Mouse (Mus musculus) thymus, postnatal 0 days (tissue): Measurements from ENCODE around the gene Shroom3. TPM values are rescaled to one million over a fixed set of nuclear protein-coding genes. Genes with fewer than 3 reads are reported as not detected.

Source experiments
- DNase-seq: peaks from one replicate; pipeline ENCODE4 v3.0.0-alpha.2; 2015; ENCODE audit warnings: low spot score
- polyA plus RNA-seq: library from polyadenylated mRNA; unstranded; fragments of >200 nt; fragmentation: Nextera tagmentation; extraction: Ambion mirVana; gene quantifications from 2 replicates; pipeline ENCODE4 v1.2.1, GENCODE M21; 2015

The Shroom3 gene
- polyA plus RNA-seq, 1 experiment from 2014 or later, result 0.77 TPM

- no peak for DNase-seq
Measured at GRCm38 (mm10) chr5:92796089-92796990, 113.1 kb downstream of the Shroom3 start.

GRCm38 (mm10) chr5:92797981-92798380 is 114.7 kb downstream of the Shroom3 start:
- DNase-seq, result no peak

- DNase-seq, result no peak
Measured at GRCm38 (mm10) chr5:92804379-92804778, 121.1 kb downstream of the Shroom3 start.

GRCm38 (mm10) chr5:92808503-92809415 is 125.5 kb downstream of the Shroom3 start:
- DNase-seq, result no peak

GRCm38 (mm10) chr5:92809416-92809750 is 126.1 kb downstream of the Shroom3 start:
- no peak for DNase-seq

- DNase-seq, result no peak
Measured at GRCm38 (mm10) chr5:92810922-92811533, 127.8 kb downstream of the Shroom3 start.

GRCm38 (mm10) chr5:92811761-92812160 is 128.5 kb downstream of the Shroom3 start:
- no peak for DNase-seq

- no peak for DNase-seq
Measured at GRCm38 (mm10) chr5:92812936-92813335, 129.7 kb downstream of the Shroom3 start.

GRCm38 (mm10) chr5:92813562-92813961 is 130.3 kb downstream of the Shroom3 start:
- no peak for DNase-seq

GRCm38 (mm10) chr5:92814621-92815020 is 131.4 kb downstream of the Shroom3 start:
- no peak for DNase-seq

- no peak for DNase-seq
Measured at GRCm38 (mm10) chr5:92817122-92817822, 134.0 kb downstream of the Shroom3 start.

GRCm38 (mm10) chr5:92821370-92821769 is 138.1 kb downstream of the Shroom3 start:
- DNase-seq, result no peak

- DNase-seq, result no peak
Measured at GRCm38 (mm10) chr5:92823495-92823894, 140.3 kb downstream of the Shroom3 start.

GRCm38 (mm10) chr5:92824304-92825009 is 141.2 kb downstream of the Shroom3 start:
- no peak for DNase-seq

- no peak for DNase-seq
Measured at GRCm38 (mm10) chr5:92830391-92830790, 147.2 kb downstream of the Shroom3 start.

GRCm38 (mm10) chr5:92834513-92834912 is 151.3 kb downstream of the Shroom3 start:
- DNase-seq, result no peak

GRCm38 (mm10) chr5:92837311-92837710 is 154.1 kb downstream of the Shroom3 start:
- DNase-seq, result no peak

- no peak for DNase-seq
Measured at GRCm38 (mm10) chr5:92838351-92838784, 155.1 kb downstream of the Shroom3 start.

GRCm38 (mm10) chr5:92839314-92839713 is 156.1 kb downstream of the Shroom3 start:
- no peak for DNase-seq

- no peak for DNase-seq
Measured at GRCm38 (mm10) chr5:92841474-92841873, 158.2 kb downstream of the Shroom3 start.
